Mouse (Mus musculus): ENCODE data around the gene Actn4. TPM values are rescaled to one million over a fixed set of nuclear protein-coding genes. Genes with fewer than 3 reads are reported as not detected.

Gene Actn4
- total and polyA plus RNA-seq, 2 experiments from 2014 or later = 71.2 to 103 TPM

- no peak overlapping the region for H3K9ac ChIP-seq
- H3K27me3 ChIP-seq (ENCODE audit: insufficient read depth, low read length) = no peaks in the 10 kb centered on the region
- H3K4me1 ChIP-seq (ENCODE audit: insufficient read depth) = peaks cover 17% of the 10 kb centered on the region; the same call in 1 of the 2 replicates
- WGBS = 82% methylated on average over 2 of the region's 2 CpGs
- no peak overlapping the region for H3K27ac ChIP-seq (ENCODE audit: low read depth, low read length)
- H3K4me2 ChIP-seq (ENCODE audit: low read depth) = no peak overlapping the region
- ATAC-seq = no peak
- no peaks in the 10 kb centered on the region for H3K36me3 ChIP-seq (ENCODE audit: insufficient read depth)
- no peak overlapping the region for H3K4me3 ChIP-seq (ENCODE audit: low read depth, low read length)
- H3K9me3 ChIP-seq (ENCODE audit: low read length) = no peaks in the 10 kb centered on the region
- DNase-seq = no peak
- no peak for TF ChIP-seq CTCF (IDR thresholded peaks at IDR 0.05; ENCODE audit: low read depth)
Measured at GRCm38 (mm10) chr7:28949298-28949697, 12.8 kb downstream of the Actn4 start.

GRCm38 (mm10) chr7:28948746-28949145, 13.4 kb downstream of the Actn4 start:
- Histone ChIP-seq H3K36me3 (ENCODE audit: insufficient read depth) (no peaks in the 10 kb centered on the region), H3K4me1 (ENCODE audit: insufficient read depth) (peaks cover 14% of the 10 kb centered on the region; the same call in 1 of the 2 replicates), H3K27ac (ENCODE audit: low read depth, low read length) (no peak overlapping the region), H3K27me3 (ENCODE audit: insufficient read depth, low read length) (no peaks in the 10 kb centered on the region), H3K9me3 (ENCODE audit: low read length) (no peaks in the 10 kb centered on the region), H3K4me3 (ENCODE audit: low read depth, low read length) (no peak overlapping the region), H3K9ac (no peak overlapping the region), H3K4me2 (ENCODE audit: low read depth) (no peak overlapping the region)
- 96% methylated on average over 7 of the region's 7 CpGs for WGBS
- no peak for ATAC-seq
- DNase-seq = no peak
- TF ChIP-seq CTCF (IDR thresholded peaks at IDR 0.05; ENCODE audit: low read depth) = no peak

- no peak overlapping the region for H3K27ac ChIP-seq (ENCODE audit: low read depth, low read length)
- TF ChIP-seq CTCF (IDR thresholded peaks at IDR 0.05; ENCODE audit: low read depth) = no peak
- 44% methylated on average over 1 of the region's 1 CpGs for WGBS
- no peaks in the 10 kb centered on the region for H3K9me3 ChIP-seq (ENCODE audit: low read length)
- no peak overlapping the region for H3K9ac ChIP-seq
- no peaks in the 10 kb centered on the region for H3K36me3 ChIP-seq (ENCODE audit: insufficient read depth)
- ATAC-seq (no peak), DNase-seq (no peak)
- H3K4me1 ChIP-seq (ENCODE audit: insufficient read depth) = 0 out of 2 replicates have a peak, but pooled peaks cover 12% of the 10 kb centered on the region
- H3K27me3 ChIP-seq (ENCODE audit: insufficient read depth, low read length) = no peaks in the 10 kb centered on the region
- no peak overlapping the region for H3K4me2 ChIP-seq (ENCODE audit: low read depth)
- no peak overlapping the region for H3K4me3 ChIP-seq (ENCODE audit: low read depth, low read length)
Measured at GRCm38 (mm10) chr7:28946271-28946610, 15.9 kb downstream of the Actn4 start.

GRCm38 (mm10) chr7:28945416-28946270, 16.5 kb downstream of the Actn4 start:
- TF ChIP-seq CTCF (IDR thresholded peaks at IDR 0.05; ENCODE audit: low read depth) = no peak
- Histone ChIP-seq H3K9ac (no peak overlapping the region), H3K27ac (ENCODE audit: low read depth, low read length) (0 out of 2 replicates have a peak overlapping the region, but pooled peaks have one; percentile 29), H3K4me3 (ENCODE audit: low read depth, low read length) (no peak overlapping the region), H3K27me3 (ENCODE audit: insufficient read depth, low read length) (no peaks in the 10 kb centered on the region), H3K9me3 (ENCODE audit: low read length) (no peaks in the 10 kb centered on the region), H3K4me1 (ENCODE audit: insufficient read depth) (0 out of 2 replicates have a peak, but pooled peaks cover 12% of the 10 kb centered on the region), H3K4me2 (ENCODE audit: low read depth) (no peak overlapping the region), H3K36me3 (ENCODE audit: insufficient read depth) (no peaks in the 10 kb centered on the region)
- 23% methylated on average over 10 of the region's 10 CpGs for WGBS
- peak; percentile 17; the same call in 1 of the 2 replicates for ATAC-seq
- DNase-seq = no peak

- H3K9ac ChIP-seq = no peak overlapping the region
- 0 out of 2 replicates have a peak, but pooled peaks cover 12% of the 10 kb centered on the region for H3K4me1 ChIP-seq (ENCODE audit: insufficient read depth)
- no peaks in the 10 kb centered on the region for H3K27me3 ChIP-seq (ENCODE audit: insufficient read depth, low read length)
- H3K9me3 ChIP-seq (ENCODE audit: low read length) = no peaks in the 10 kb centered on the region
- no peak overlapping the region for H3K4me3 ChIP-seq (ENCODE audit: low read depth, low read length)
- no peak for TF ChIP-seq CTCF (IDR thresholded peaks at IDR 0.05; ENCODE audit: low read depth)
- 22% methylated on average over 6 of the region's 6 CpGs for WGBS
- ATAC-seq (no peak), DNase-seq (no peak)
- H3K27ac ChIP-seq (ENCODE audit: low read depth, low read length) = 0 out of 2 replicates have a peak overlapping the region, but pooled peaks have one; percentile 29
- H3K36me3 ChIP-seq (ENCODE audit: insufficient read depth) = no peaks in the 10 kb centered on the region
- H3K4me2 ChIP-seq (ENCODE audit: low read depth) = no peak overlapping the region
Measured at GRCm38 (mm10) chr7:28944756-28945415, 17.3 kb downstream of the Actn4 start.

GRCm38 (mm10) chr7:28943451-28944180, 18.5 kb downstream of the Actn4 start:
- H3K36me3 ChIP-seq (ENCODE audit: insufficient read depth) = no peaks in the 10 kb centered on the region
- H3K9me3 ChIP-seq (ENCODE audit: low read length) = no peaks in the 10 kb centered on the region
- H3K4me2 ChIP-seq (ENCODE audit: low read depth) = no peak overlapping the region
- 0 out of 2 replicates have a peak, but pooled peaks cover 12% of the 10 kb centered on the region for H3K4me1 ChIP-seq (ENCODE audit: insufficient read depth)
- WGBS = 61% methylated on average over 5 of the region's 5 CpGs
- peak; percentile 65 for DNase-seq
- no peak overlapping the region for H3K4me3 ChIP-seq (ENCODE audit: low read depth, low read length)
- H3K27me3 ChIP-seq (ENCODE audit: insufficient read depth, low read length) = no peaks in the 10 kb centered on the region
- ATAC-seq = peak; percentile 84
- peak overlapping the region; percentile 66; the same call in 1 of the 2 replicates for H3K27ac ChIP-seq (ENCODE audit: low read depth, low read length)
- no peak for TF ChIP-seq CTCF (IDR thresholded peaks at IDR 0.05; ENCODE audit: low read depth)
- H3K9ac ChIP-seq = no peak overlapping the region

Data from forebrain, postnatal 0 days (tissue).